Mouse (Mus musculus): ENCODE measurements around the gene Atcay. TPM values are rescaled to one million over a fixed set of nuclear protein-coding genes. Genes with fewer than 3 reads are reported as not detected.

Gene Atcay
- total and polyA plus RNA-seq, 3 experiments, result 0.19 to 0.33 TPM; not detected in 1

GRCm38 (mm10) chr10:81174617-81175344 lies 55.9 kb downstream of the Atcay start (continued):
- TF ChIP-seq KAT2A (conservative IDR thresholded peaks at IDR 0.05; ENCODE audit: low read depth, low read length) (no peak), MYC (IDR thresholded peaks at IDR 0.05; ENCODE audit: low read depth, low read length) (peak; percentile 64; the same call in 1 of the 2 replicates), BHLHE40 (IDR thresholded peaks at IDR 0.05; ENCODE audit: borderline replicate concordance, low read depth, low read length) (0 out of 2 replicates have a peak, but pooled peaks have one; percentile 25), TBP (IDR thresholded peaks at IDR 0.05; ENCODE audit: low read depth, low read length) (peak; percentile 46; the same call in 1 of the 2 replicates)

DNA sequence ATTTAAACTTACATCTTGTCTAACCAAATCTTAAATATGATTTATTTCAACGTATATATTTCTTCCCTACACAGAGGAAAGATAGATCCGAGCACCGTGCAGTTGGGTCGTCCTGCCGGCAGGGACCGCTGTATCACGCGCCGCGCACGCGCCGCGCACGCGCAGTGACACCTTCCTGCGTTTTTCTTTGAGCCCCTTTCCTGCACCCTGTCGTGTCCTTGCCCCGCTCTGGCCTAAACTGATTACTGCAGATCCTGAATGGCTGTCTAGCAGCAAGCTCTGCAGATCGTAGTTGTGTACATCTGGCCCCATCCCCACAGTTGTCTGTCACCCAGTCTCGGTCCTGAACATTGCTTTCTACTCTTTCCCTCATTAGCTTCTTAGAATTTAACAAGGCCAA lies 57.5 kb downstream of the Atcay start:
- DNase-seq (ENCODE audit: low read depth, low spot score), result peak; percentile 95
- H3K4me1 ChIP-seq (ENCODE audit: control insufficient read depth in 1 of 2, insufficient read depth in 2 of 2, low read length in 2 of 2), result peaks cover 0 to 15% of the 10 kb centered on the region in 2 experiments; a peak in 3 of 4 replicates
- TF ChIP-seq MYB (IDR thresholded peaks at IDR 0.05; ENCODE audit: low read depth, low read length), result no peak
- TF ChIP-seq GABPA (IDR thresholded peaks at IDR 0.05; ENCODE audit: low read depth, low read length), result no peak
- TF ChIP-seq ZNF384 (IDR thresholded peaks at IDR 0.05; ENCODE audit: low read depth, low read length), result peak; percentile 37; the same call in 1 of the 2 replicates
- no peak for TF ChIP-seq GATA1 (IDR thresholded peaks at IDR 0.05; ENCODE audit: low read depth, low read length)
- TF ChIP-seq TAL1 (IDR thresholded peaks at IDR 0.05; ENCODE audit: low read length), result peak; percentile 31; the same call in 1 of the 2 replicates
- TF ChIP-seq NRF1 (IDR thresholded peaks at IDR 0.05; ENCODE audit: insufficient read depth, low read depth, low read length, poor library complexity, severe bottlenecking), result peak; percentile 98
- peak; percentile 65 for TF ChIP-seq MAX (IDR thresholded peaks at IDR 0.05; ENCODE audit: low read length)
- no peak for TF ChIP-seq MAFK (IDR thresholded peaks at IDR 0.05; ENCODE audit: borderline replicate concordance, low read depth, low read length)
- peak; percentile 85 for TF ChIP-seq HCFC1 (IDR thresholded peaks at IDR 0.05; ENCODE audit: low read depth, low read length)
- peak; percentile 69 for TF ChIP-seq MXI1 (IDR thresholded peaks at IDR 0.05; ENCODE audit: low read depth, low read length)
- no peak for TF ChIP-seq UBTF (IDR thresholded peaks at IDR 0.05; ENCODE audit: borderline replicate concordance, insufficient read depth, low read depth, low read length)
- TF ChIP-seq JUND (IDR thresholded peaks at IDR 0.05; ENCODE audit: low read depth, low read length), result no peak
- no peak for TF ChIP-seq POLR2AphosphoS5 (IDR thresholded peaks at IDR 0.05; ENCODE audit: borderline replicate concordance, low read depth, low read length)
- peak; percentile 87 to 93 (median 89) for TF ChIP-seq CTCF (IDR thresholded peaks at IDR 0.05 in 2 of 3, conservative IDR thresholded peaks at IDR 0.05 in 1 of 3; ENCODE audit: control insufficient read depth in 1 of 3, insufficient read depth in 1 of 3, low read depth in 2 of 3, low read length in 3 of 3, poor library complexity in 1 of 3, severe bottlenecking in 1 of 3)
- TF ChIP-seq MAZ (IDR thresholded peaks at IDR 0.05; ENCODE audit: low read depth, low read length), result no peak
- peak; percentile 6; the same call in 1 of the 2 replicates for TF ChIP-seq SMC3 (IDR thresholded peaks at IDR 0.05; ENCODE audit: low read depth, low read length)
- TF ChIP-seq USF1 (IDR thresholded peaks at IDR 0.05; ENCODE audit: low read depth, low read length), result peak; percentile 67
- no peak for TF ChIP-seq ZC3H11A (IDR thresholded peaks at IDR 0.05; ENCODE audit: low read depth, low read length)
- no peak for TF ChIP-seq USF2 (IDR thresholded peaks at IDR 0.05; ENCODE audit: borderline replicate concordance in 1 of 2, insufficient read depth in 1 of 2, low read depth in 1 of 2, low read length in 2 of 2)
- TF ChIP-seq BHLHE40 (IDR thresholded peaks at IDR 0.05; ENCODE audit: borderline replicate concordance, low read depth, low read length), result peak; percentile 71; the same call in 1 of the 2 replicates
- TF ChIP-seq CHD2 (IDR thresholded peaks at IDR 0.05; ENCODE audit: low read length), result no peak
- no peak; the same call in 1 of the 2 replicates for TF ChIP-seq KAT2A (conservative IDR thresholded peaks at IDR 0.05; ENCODE audit: low read depth, low read length)
- peak; percentile 16; the same call in 1 of the 2 replicates for TF ChIP-seq ETS1 (IDR thresholded peaks at IDR 0.05; ENCODE audit: low read depth, low read length)
- TF ChIP-seq NELFE (IDR thresholded peaks at IDR 0.05; ENCODE audit: low read depth, low read length), result peak; percentile 94
- peak; percentile 91 for TF ChIP-seq MYC (IDR thresholded peaks at IDR 0.05; ENCODE audit: low read depth, low read length)
- TF ChIP-seq POLR2A (IDR thresholded peaks at IDR 0.05; ENCODE audit: control insufficient read depth in 1 of 2, insufficient read depth in 1 of 2, low read depth in 1 of 2, low read length in 2 of 2, poor library complexity in 1 of 2), result peak in 1 of 2 experiments; percentile 95; a peak in 2 of 4 replicates
- TF ChIP-seq TBP (IDR thresholded peaks at IDR 0.05; ENCODE audit: low read depth, low read length), result peak; percentile 81; the same call in 1 of the 2 replicates
- TF ChIP-seq MEF2A (IDR thresholded peaks at IDR 0.05; ENCODE audit: extremely low read depth, insufficient replicate concordance, low read depth, low read length, poor library complexity, severe bottlenecking), result no peak
- TF ChIP-seq EP300 (IDR thresholded peaks at IDR 0.05; ENCODE audit: low read depth in 1 of 2, low read length in 2 of 2), result no peak
- TF ChIP-seq RAD21 (IDR thresholded peaks at IDR 0.05; ENCODE audit: low read depth, low read length), result no peak; the same call in 1 of the 2 replicates
- peak; percentile 84 for TF ChIP-seq SIN3A (IDR thresholded peaks at IDR 0.05; ENCODE audit: low read length)
- peak; percentile 94 for TF ChIP-seq POLR2AphosphoS2 (IDR thresholded peaks at IDR 0.05; ENCODE audit: low read length)

More for the DNA sequence above, 57.5 kb downstream of the Atcay start:
- Histone ChIP-seq H3K27me3 (ENCODE audit: control insufficient read depth in 1 of 2, insufficient read depth in 2 of 2, low read length in 2 of 2) (no peaks in the 10 kb centered on the region), H3K9ac (ENCODE audit: control insufficient read depth, low read depth, low read length, poor library complexity, severe bottlenecking) (peak overlapping the region; percentile 88), H3K27ac (ENCODE audit: control insufficient read depth, low read depth, low read length) (peak overlapping the region; percentile 94), H3K79me2 (ENCODE audit: control insufficient read depth, insufficient read depth, low read length, poor library complexity) (peaks cover 18% of the 10 kb centered on the region), H3K9me3 (replicated peaks; ENCODE audit: insufficient read depth, low read length) (no peaks in the 10 kb centered on the region), H3K36me3 (ENCODE audit: control insufficient read depth in 1 of 2, insufficient read depth in 2 of 2, low read length in 2 of 2) (peaks cover 1 to 11% of the 10 kb centered on the region in 2 experiments), H3K4me3 (ENCODE audit: control insufficient read depth in 1 of 2, insufficient read depth in 1 of 2, low read depth in 2 of 2, low read length in 2 of 2) (peak overlapping the region; percentile 45 to 50)

Measured in MEL (cell line).